Mouse (Mus musculus) forebrain, embryonic 13.5 days (tissue): ENCODE measurements at regions not wholly inside any gene's neighbourhood (a gene's known extent, or its start where the extent isn't known, plus 50 kb on each side); places are given as distances from the start of the nearest gene placed in this dataset.
A peak's percentile ranks its signal among the peaks of the same experiment; 100 is the strongest.

Experiments used
- ATAC-seq: fragments of 200-750 bp; cut with Nextera tagmentation; 2 replicates; pipeline ENCODE4 v1.8.0; 2017
- H3K27ac ChIP-seq: fragments of 300-500 bp; sonication (generic); 2 replicates; pipeline ENCODE4 v1.5.1; 2015; ENCODE audit warnings: inconsistent platforms, mild to moderate bottlenecking, moderate library complexity
- H3K27me3 ChIP-seq: fragments of 300-500 bp; sonication (generic); 2 replicates; pipeline ENCODE4 v1.6.1; 2015; ENCODE audit warnings: mild to moderate bottlenecking, inconsistent platforms
- H3K36me3 ChIP-seq: fragments of 300-500 bp; sonication (generic); 2 replicates; pipeline ENCODE4 v1.6.1; 2015; ENCODE audit warnings: mild to moderate bottlenecking, inconsistent platforms; ENCODE audit not compliant: poor library complexity, severe bottlenecking
- H3K4me1 ChIP-seq: fragments of 300-500 bp; sonication (generic); 2 replicates; pipeline ENCODE4 v1.6.1; 2015; ENCODE audit warnings: inconsistent platforms
- H3K4me2 ChIP-seq: fragments of 300-500 bp; sonication (generic); 2 replicates; pipeline ENCODE4 v1.6.1; 2015; ENCODE audit warnings: inconsistent platforms, mild to moderate bottlenecking, moderate library complexity
- H3K4me3 ChIP-seq: fragments of 300-500 bp; sonication (generic); 2 replicates; pipeline ENCODE4 v1.5.1; 2015; ENCODE audit warnings: mild to moderate bottlenecking, inconsistent platforms
- H3K9ac ChIP-seq: fragments of 300-500 bp; sonication (generic); 2 replicates; pipeline ENCODE4 v1.6.1; 2015; ENCODE audit warnings: mild to moderate bottlenecking, inconsistent platforms
- H3K9me3 ChIP-seq: fragments of 300-500 bp; sonication (generic); replicated peaks from 2 replicates; pipeline ENCODE4 v1.6.1; 2016; ENCODE audit warnings: inconsistent platforms
- WGBS: fragments of 180-500 bp; shearing (Covaris S2); methylation state at CpG from one replicate; pipeline ENCODE4 v1.1.7; 2015; 5-methylcytosine and 5-hydroxymethylcytosine counted together

DNA sequence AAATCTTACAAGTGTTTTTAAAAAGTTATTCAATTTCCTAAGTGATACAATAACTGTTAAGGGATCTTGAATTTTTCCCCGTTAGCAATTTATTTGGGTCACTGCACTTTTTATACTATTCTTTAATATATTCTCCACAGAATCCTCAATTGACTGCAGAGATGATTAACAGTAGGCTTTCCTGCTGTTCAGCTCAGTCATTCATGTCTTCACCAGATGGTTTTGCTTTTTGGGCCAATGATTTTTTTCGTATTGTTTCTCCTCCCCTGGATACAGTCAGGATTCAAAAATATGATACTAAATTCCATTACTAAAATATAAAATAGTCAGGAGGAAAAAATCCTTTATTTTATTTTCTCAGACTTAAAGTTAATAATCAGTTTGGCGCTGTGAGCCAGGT, 201.9 kb downstream of the 1700017N19Rik start:
- Histone ChIP-seq H3K36me3 (no peaks in the 10 kb centered on the region), H3K27me3 (no peaks in the 10 kb centered on the region), H3K4me2 (no peak overlapping the region), H3K9ac (no peak overlapping the region), H3K4me1 (no peaks in the 10 kb centered on the region), H3K9me3 (no peaks in the 10 kb centered on the region), H3K4me3 (no peak overlapping the region), H3K27ac (no peak overlapping the region)
- no peak for ATAC-seq
- 66% methylated on average over 3 of the region's 3 CpGs for WGBS

DNA sequence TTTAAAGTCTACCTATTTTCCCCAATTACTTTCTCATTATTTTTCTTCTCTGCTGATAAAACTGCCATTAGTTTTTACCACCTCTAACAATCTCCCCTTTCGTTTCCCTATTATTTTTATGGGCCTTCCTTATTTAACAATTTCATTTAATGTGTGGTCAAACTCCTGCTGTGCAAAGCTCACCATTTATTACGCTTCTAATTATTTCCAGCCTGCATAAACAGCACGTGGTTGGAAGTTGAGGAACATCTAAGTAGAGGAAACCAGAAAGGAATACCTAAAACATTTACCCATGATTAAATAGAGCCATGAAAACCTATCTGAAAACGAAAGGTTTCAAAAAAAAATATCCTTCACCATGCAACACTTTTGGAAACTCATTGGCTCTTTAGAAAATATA, 202.3 kb downstream of the 1700017N19Rik start:
- H3K4me1 ChIP-seq, result no peaks in the 10 kb centered on the region
- no peaks in the 10 kb centered on the region for H3K36me3 ChIP-seq
- H3K4me2 ChIP-seq, result no peak overlapping the region
- no peak overlapping the region for H3K27ac ChIP-seq
- no peak overlapping the region for H3K4me3 ChIP-seq
- no peaks in the 10 kb centered on the region for H3K27me3 ChIP-seq
- H3K9ac ChIP-seq, result no peak overlapping the region
- ATAC-seq, result no peak
- WGBS, result 45% methylated on average over 4 of the region's 4 CpGs
- H3K9me3 ChIP-seq, result no peaks in the 10 kb centered on the region

DNA sequence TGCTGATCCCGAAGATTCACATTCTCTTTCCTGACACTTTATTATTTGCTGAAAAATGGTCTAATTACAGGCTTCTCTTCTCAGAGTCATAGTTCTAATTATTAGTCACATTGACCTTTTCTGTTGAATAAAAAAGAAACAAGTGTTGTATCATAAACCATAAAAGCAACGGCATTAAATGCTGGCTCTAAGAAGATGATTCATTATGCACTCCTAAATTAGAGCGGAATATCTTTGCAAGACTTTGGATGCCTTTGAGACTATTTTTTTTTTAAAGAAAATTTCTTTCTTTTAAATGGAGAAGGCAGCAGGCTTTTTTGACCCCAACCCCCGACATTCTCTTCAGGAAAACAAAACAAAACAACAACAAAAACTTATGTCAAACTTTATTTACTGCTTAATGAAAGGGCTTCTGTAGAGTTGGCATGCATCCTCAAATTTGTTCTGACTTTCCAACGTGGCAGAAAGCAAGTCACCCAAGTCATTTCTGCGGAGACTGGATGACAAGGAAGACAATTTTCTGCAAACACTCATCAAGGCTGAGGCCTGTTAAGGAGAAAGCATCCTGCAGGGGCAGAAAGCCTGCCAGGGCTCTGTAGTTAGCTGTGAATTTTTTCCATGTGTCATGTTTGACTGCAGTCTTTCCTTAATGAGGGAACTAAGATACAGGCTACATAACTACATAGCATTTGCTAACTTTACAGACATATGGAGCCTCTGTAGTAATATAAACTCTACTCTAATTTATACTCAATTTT, 205.1 kb downstream of the 1700017N19Rik start:
- 64% methylated on average over 6 of the region's 6 CpGs for WGBS
- H3K4me1 ChIP-seq, result no peaks in the 10 kb centered on the region
- no peaks in the 10 kb centered on the region for H3K27me3 ChIP-seq
- peak; percentile 84; the same call in 1 of the 2 replicates for ATAC-seq
- no peaks in the 10 kb centered on the region for H3K36me3 ChIP-seq
- H3K9ac ChIP-seq, result no peak overlapping the region
- H3K27ac ChIP-seq, result no peak overlapping the region
- no peaks in the 10 kb centered on the region for H3K9me3 ChIP-seq
- H3K4me3 ChIP-seq, result no peak overlapping the region
- no peak overlapping the region for H3K4me2 ChIP-seq

- 80% methylated on average over 2 of the region's 2 CpGs for WGBS
- ATAC-seq, result no peak
- no peak overlapping the region for H3K4me2 ChIP-seq
Observed at GRCm38 (mm10) chr10:100811639-100812038, 221.4 kb downstream of the 1700017N19Rik start.

GRCm38 (mm10) chr10:100834794-100835193, 244.5 kb downstream of the 1700017N19Rik start:
- no peaks in the 10 kb centered on the region for H3K9me3 ChIP-seq
- no peak overlapping the region for H3K4me2 ChIP-seq
- H3K4me1 ChIP-seq, result no peaks in the 10 kb centered on the region
- no peaks in the 10 kb centered on the region for H3K27me3 ChIP-seq
- H3K36me3 ChIP-seq, result no peaks in the 10 kb centered on the region
- WGBS, result 83% methylated on average over 4 of the region's 4 CpGs
- ATAC-seq, result no peak
- no peak overlapping the region for H3K9ac ChIP-seq
- H3K4me3 ChIP-seq, result no peak overlapping the region
- no peak overlapping the region for H3K27ac ChIP-seq

More at GRCm38 (mm10) chr10:100811639-100812038, 221.4 kb downstream of the 1700017N19Rik start:
- no peak overlapping the region for H3K4me3 ChIP-seq
- H3K36me3 ChIP-seq, result no peaks in the 10 kb centered on the region
- no peaks in the 10 kb centered on the region for H3K4me1 ChIP-seq
- no peak overlapping the region for H3K27ac ChIP-seq
- no peak overlapping the region for H3K9ac ChIP-seq
- H3K27me3 ChIP-seq, result no peaks in the 10 kb centered on the region
- no peaks in the 10 kb centered on the region for H3K9me3 ChIP-seq

- no peaks in the 10 kb centered on the region for H3K36me3 ChIP-seq
- H3K9ac ChIP-seq, result no peak overlapping the region
- H3K27me3 ChIP-seq, result no peaks in the 10 kb centered on the region
- H3K4me3 ChIP-seq, result no peak overlapping the region
- no peaks in the 10 kb centered on the region for H3K9me3 ChIP-seq
- ATAC-seq, result no peak
- H3K4me1 ChIP-seq, result no peaks in the 10 kb centered on the region
- no peak overlapping the region for H3K4me2 ChIP-seq
- no peak overlapping the region for H3K27ac ChIP-seq
Observed at GRCm38 (mm10) chr10:100853213-100853612, 262.9 kb downstream of the 1700017N19Rik start.

DNA sequence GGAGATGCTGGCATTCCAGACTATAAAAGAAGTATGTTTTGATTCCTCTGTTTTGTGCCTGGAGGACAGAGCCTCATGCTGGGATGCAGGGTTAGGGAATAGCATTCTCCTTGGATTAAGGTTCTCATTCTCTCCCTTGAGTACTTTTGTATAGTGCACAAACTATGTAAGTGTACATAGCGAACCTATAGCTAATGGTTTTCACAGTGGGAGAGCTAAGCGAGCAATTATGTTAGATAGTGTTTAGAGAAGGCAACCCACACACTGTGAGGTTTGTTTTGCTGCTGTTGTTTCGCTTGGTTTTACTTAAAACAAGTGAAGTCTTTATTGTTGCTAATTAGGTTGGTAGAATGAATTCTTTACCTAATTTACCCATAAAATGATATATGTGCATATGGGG, 266.2 kb downstream of the 1700017N19Rik start:
- no peaks in the 10 kb centered on the region for H3K27me3 ChIP-seq
- H3K4me3 ChIP-seq, result no peak overlapping the region
- H3K9ac ChIP-seq, result no peak overlapping the region
- H3K36me3 ChIP-seq, result no peaks in the 10 kb centered on the region
- no peak overlapping the region for H3K27ac ChIP-seq
- ATAC-seq, result no peak
- no peak overlapping the region for H3K4me2 ChIP-seq
- no peaks in the 10 kb centered on the region for H3K4me1 ChIP-seq
- WGBS, result 35% methylated on average over 3 of the region's 3 CpGs
- no peaks in the 10 kb centered on the region for H3K9me3 ChIP-seq

GRCm38 (mm10) chr10:100865501-100866181, 275.4 kb downstream of the 1700017N19Rik start:
- Histone ChIP-seq H3K9me3 (no peaks in the 10 kb centered on the region), H3K4me1 (peaks cover 14% of the 10 kb centered on the region), H3K27ac (no peak overlapping the region; the same call in 1 of the 2 replicates), H3K9ac (no peak overlapping the region), H3K36me3 (no peaks in the 10 kb centered on the region), H3K27me3 (no peaks in the 10 kb centered on the region), H3K4me2 (peak overlapping the region; percentile 27), H3K4me3 (peak overlapping the region; percentile 12; the same call in 1 of the 2 replicates)
- 4% methylated on average over 6 of the region's 6 CpGs for WGBS
- peak; percentile 97 for ATAC-seq

- Histone ChIP-seq H3K4me1 (peaks cover 14% of the 10 kb centered on the region), H3K27ac (no peak overlapping the region), H3K9me3 (0 out of 2 replicates have a peak, but pooled peaks cover 6% of the 10 kb centered on the region), H3K4me2 (no peak overlapping the region), H3K27me3 (no peaks in the 10 kb centered on the region), H3K36me3 (no peaks in the 10 kb centered on the region), H3K9ac (no peak overlapping the region), H3K4me3 (no peak overlapping the region)
- WGBS, result 62% methylated on average over 3 of the region's 3 CpGs
- ATAC-seq, result no peak
Observed at GRCm38 (mm10) chr10:100868360-100868916, 278.2 kb downstream of the 1700017N19Rik start.

DNA sequence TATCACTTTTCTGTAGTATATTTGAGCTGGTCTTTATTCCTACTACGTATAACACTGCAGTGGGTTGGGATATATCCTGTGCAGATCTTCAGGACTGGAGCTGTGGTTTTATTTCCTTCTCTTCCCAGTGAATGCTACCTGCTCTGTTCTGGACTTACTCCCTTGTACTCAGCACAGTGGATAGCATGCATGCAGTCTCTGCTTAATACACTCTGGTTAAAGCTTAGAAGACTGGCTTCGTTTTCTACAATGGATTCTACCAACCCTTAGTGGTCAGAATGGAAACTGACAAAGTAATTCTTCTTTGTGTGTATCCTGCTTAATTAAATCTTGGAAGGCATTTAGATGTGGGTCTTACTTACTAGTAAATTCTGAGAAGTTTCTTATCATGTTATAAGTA, 292.3 kb downstream of the 1700017N19Rik start:
- peaks cover 9% of the 10 kb centered on the region for H3K4me1 ChIP-seq
- peak; percentile 69 for ATAC-seq

DNA sequence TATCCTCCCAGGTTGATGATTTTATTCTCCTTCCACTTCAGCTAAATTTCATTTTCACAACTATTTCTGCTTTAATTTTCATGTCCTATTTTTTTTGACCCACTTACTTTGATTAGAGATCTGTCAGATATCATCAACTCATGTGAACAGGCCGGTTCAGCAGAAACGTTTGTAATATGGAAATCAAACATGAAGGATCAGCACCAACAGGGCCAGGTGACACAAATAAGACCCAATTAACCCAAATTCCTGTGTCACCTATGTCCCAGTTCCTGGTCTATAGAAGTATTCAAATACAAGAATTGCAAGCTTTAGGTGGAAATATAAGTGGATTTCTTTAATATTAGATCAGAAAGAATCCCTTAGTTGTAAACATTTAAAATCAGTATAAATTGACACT, 332.7 kb downstream of the 1700017N19Rik start:
- Histone ChIP-seq H3K36me3 (no peaks in the 10 kb centered on the region), H3K9ac (no peak overlapping the region), H3K4me2 (no peak overlapping the region), H3K27me3 (no peaks in the 10 kb centered on the region), H3K4me3 (no peak overlapping the region), H3K27ac (no peak overlapping the region), H3K4me1 (no peaks in the 10 kb centered on the region), H3K9me3 (no peaks in the 10 kb centered on the region)
- 77% methylated on average over 2 of the region's 2 CpGs for WGBS
- no peak for ATAC-seq

More for the DNA sequence above, 292.3 kb downstream of the 1700017N19Rik start:
- Histone ChIP-seq H3K27ac (no peak overlapping the region), H3K9ac (no peak overlapping the region), H3K4me3 (no peak overlapping the region), H3K4me2 (no peak overlapping the region), H3K36me3 (no peaks in the 10 kb centered on the region), H3K9me3 (no peaks in the 10 kb centered on the region), H3K27me3 (no peaks in the 10 kb centered on the region)
- WGBS, result 53% methylated on average over 2 of the region's 2 CpGs

- WGBS, result 69% methylated on average over 3 of the region's 3 CpGs
- Histone ChIP-seq H3K27me3 (no peaks in the 10 kb centered on the region), H3K36me3 (no peaks in the 10 kb centered on the region), H3K4me2 (no peak overlapping the region), H3K27ac (no peak overlapping the region), H3K4me1 (no peaks in the 10 kb centered on the region), H3K9ac (no peak overlapping the region), H3K4me3 (no peak overlapping the region), H3K9me3 (no peaks in the 10 kb centered on the region)
- ATAC-seq, result no peak
Observed at GRCm38 (mm10) chr10:100927086-100927485, 336.8 kb downstream of the 1700017N19Rik start.
